ENCODE assay signal across 9 mouse cellular contexts in genomic region chr16:43506189-43506751, GRCm38 (mm10).
DNase-seq lines count a peak whose midpoint lies in the region; ATAC-seq and TF ChIP-seq lines count a peak whose summit lies in the region.
"Had no signal": no experiment of that assay in that cellular context is flagged by ENCODE, and none has a peak within 500 bp of the region (broad histone marks: within the 10 kb centered on the region; RNA-seq: fewer than 3 reads in every experiment).

No protein-coding gene starts in this region.

- no peaks in the 10 kb centered on the region for H3K36me3 ChIP-seq in kidney, embryonic 16.5 days (ENCODE audit: insufficient read depth, low read length)
- H3K36me3 ChIP-seq in midbrain, postnatal 0 days (ENCODE audit: insufficient read depth, low read length): no peaks in the 10 kb centered on the region

- DNase-seq in kidney, adult 18-20 months: no peak
- peak; percentile 25 for DNase-seq in embryo, embryonic 11 days
- DNase-seq in midbrain, postnatal 0 days (ENCODE audit: low spot score): no peak
- DNase-seq in left cerebral cortex, adult 18-20 months (ENCODE audit: low spot score in 2 of 2): no peak
- no peak for DNase-seq in kidney, postnatal 36 days

- peak overlapping the region; percentile 25; the same call in 1 of the 2 replicates for H3K4me3 ChIP-seq in kidney, embryonic 16.5 days (ENCODE audit: low read length)
- peak overlapping the region; percentile 55 for H3K4me3 ChIP-seq in midbrain, postnatal 0 days (ENCODE audit: low read depth, low read length)

- no peaks in the 10 kb centered on the region for H3K9me3 ChIP-seq in kidney, embryonic 16.5 days (ENCODE audit: low read length)
- H3K9me3 ChIP-seq in midbrain, postnatal 0 days (ENCODE audit: low read length): no peaks in the 10 kb centered on the region

- H3K4me1 ChIP-seq in kidney, embryonic 16.5 days (ENCODE audit: insufficient read depth, low read length): peaks cover 48% of the 10 kb centered on the region
- no peaks in the 10 kb centered on the region for H3K4me1 ChIP-seq in midbrain, postnatal 0 days (ENCODE audit: insufficient read depth, low read length)

- H3K9ac ChIP-seq in kidney, embryonic 16.5 days (replicated peaks; ENCODE audit: low read length): peak overlapping the region; percentile 58
- peak overlapping the region; percentile 42 for H3K9ac ChIP-seq in midbrain, postnatal 0 days (replicated peaks; ENCODE audit: low read length, poor library complexity, severe bottlenecking)
- H3K9ac ChIP-seq: liver, embryonic 14.5 days had no signal

- no peaks in the 10 kb centered on the region for H3K27me3 ChIP-seq in kidney, embryonic 16.5 days (ENCODE audit: insufficient read depth, low read length)
- no peaks in the 10 kb centered on the region for H3K27me3 ChIP-seq in midbrain, postnatal 0 days (ENCODE audit: insufficient read depth, low read length)

- peak overlapping the region; percentile 80 for H3K27ac ChIP-seq in kidney, embryonic 16.5 days (ENCODE audit: low read length)
- H3K27ac ChIP-seq in midbrain, postnatal 0 days (ENCODE audit: low read depth, low read length): peak overlapping the region; percentile 71
- H3K27ac ChIP-seq: liver, embryonic 14.5 days had no signal

- 18% methylated on average over 9 of the region's 9 CpGs for WGBS in kidney, embryonic 16.5 days
- 6% methylated on average over 9 of the region's 9 CpGs for WGBS in midbrain, postnatal 0 days

- peak; percentile 68 for ATAC-seq in kidney, embryonic 16.5 days (ENCODE audit: low FRiP score, low TSS enrichment)
- peak; percentile 33 to 53; a peak in 1 of 4 replicates for ATAC-seq in hematopoietic stem cell, adult 5-6 weeks (replicated peaks in 1 of 2; ENCODE audit: insufficient read depth in 1 of 2, low FRiP score in 2 of 2, low TSS enrichment in 1 of 2, low read depth in 1 of 2, poor library complexity in 2 of 2, severe bottlenecking in 2 of 2)
- no peak; the same call in 1 of the 2 replicates for ATAC-seq in midbrain, postnatal 0 days (ENCODE audit: low FRiP score)
- no peak for ATAC-seq in activated CD4-positive, CD25-positive, alpha-beta regulatory T cell, adult 4 months

- H3K4me2 ChIP-seq in kidney, embryonic 16.5 days (replicated peaks; ENCODE audit: low read depth, low read length): peak overlapping the region; percentile 46
- H3K4me2 ChIP-seq in midbrain, postnatal 0 days (ENCODE audit: low read depth, low read length, poor library complexity, severe bottlenecking): peak overlapping the region; percentile 52

- TF ChIP-seq CTCF in midbrain, postnatal 0 days (IDR thresholded peaks at IDR 0.05): no peak

Comparison
In these comparisons a context has a peak if more than half of its experiments do, and no peak if none do; other contexts are left out.
1. ATAC-seq: peak in kidney, embryonic 16.5 days (single experiment) and hematopoietic stem cell, adult 5-6 weeks (2 of 2); none in midbrain, postnatal 0 days (single experiment) and activated CD4-positive, CD25-positive, alpha-beta regulatory T cell, adult 4 months (single experiment).